Mouse (Mus musculus) ovary, postnatal 14 days (tissue): ENCODE measurements around the gene Sirt2.

ENCODE experiments used
- DNase-seq: peaks from one replicate; pipeline ENCODE4 v3.0.0; 2022; ENCODE audit warnings: low spot score

The Sirt2 gene

GRCm38 (mm10) chr7:28795832-28796231, 29.3 kb downstream of the Sirt2 start:
- DNase-seq: no peak

DNA sequence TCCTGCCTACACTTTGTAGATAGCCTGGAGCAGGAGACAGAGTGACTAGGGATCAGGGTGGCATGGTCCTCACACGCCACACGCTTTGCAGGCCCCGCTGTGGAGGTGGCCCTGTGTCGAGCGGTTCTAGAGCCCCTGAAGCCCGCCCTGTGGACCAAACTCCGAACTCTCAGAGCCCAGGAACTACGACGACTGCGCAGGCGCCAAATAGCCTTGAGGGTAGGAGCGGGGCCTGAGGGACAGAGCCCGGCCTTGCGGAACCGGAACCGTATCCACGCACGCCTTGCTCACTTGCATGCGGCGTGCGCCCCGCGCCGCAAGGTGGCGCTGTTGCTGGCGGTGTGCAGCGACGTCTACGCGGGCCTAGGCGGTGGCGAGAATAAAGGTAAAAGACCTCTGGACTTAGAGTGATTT, 30.0 kb downstream of the Sirt2 start:
- DNase-seq: peak; percentile 77

DNA sequence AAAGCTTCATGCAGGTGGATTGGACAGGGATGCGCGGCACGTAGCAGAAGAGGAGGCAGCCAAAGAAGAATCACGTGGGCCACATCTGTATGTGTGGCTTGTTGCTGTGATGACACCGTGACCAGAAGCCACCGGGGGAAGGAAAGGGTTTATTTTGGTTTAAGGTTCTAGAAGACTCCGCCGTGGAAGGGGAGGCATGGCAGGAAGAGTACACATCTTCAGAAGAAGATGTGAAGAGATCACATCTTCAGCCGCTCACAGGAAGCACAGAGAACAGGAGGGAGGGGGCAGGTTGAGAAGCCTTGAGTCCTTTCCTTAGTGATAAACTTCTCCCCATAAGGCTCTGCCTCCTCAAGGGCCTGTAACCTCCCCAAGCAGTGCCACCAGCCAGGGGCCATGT, 33.5 kb downstream of the Sirt2 start:
- DNase-seq: no peak

GRCm38 (mm10) chr7:28801451-28801850, 34.9 kb downstream of the Sirt2 start:
- no peak for DNase-seq

GRCm38 (mm10) chr7:28801901-28802670, 35.6 kb downstream of the Sirt2 start:
- DNase-seq: peak; percentile 44

- no peak for DNase-seq
Observed at GRCm38 (mm10) chr7:28802846-28803588, 36.5 kb downstream of the Sirt2 start.

GRCm38 (mm10) chr7:28803756-28804155, 37.2 kb downstream of the Sirt2 start:
- no peak for DNase-seq

GRCm38 (mm10) chr7:28806869-28807268, 40.3 kb downstream of the Sirt2 start:
- DNase-seq: no peak

GRCm38 (mm10) chr7:28807641-28808220, 41.2 kb downstream of the Sirt2 start:
- no peak for DNase-seq

- peak; percentile 67 for DNase-seq
Observed at GRCm38 (mm10) chr7:28808221-28808941, 41.8 kb downstream of the Sirt2 start, which contains the start of gene Hnrnpl. Gene Hnrnpl, plus strand, starts transcription at chr7:28808541.

- DNase-seq: peak; percentile 96
Observed at GRCm38 (mm10) chr7:28808957-28809393, 42.4 kb downstream of the Sirt2 start.

DNA sequence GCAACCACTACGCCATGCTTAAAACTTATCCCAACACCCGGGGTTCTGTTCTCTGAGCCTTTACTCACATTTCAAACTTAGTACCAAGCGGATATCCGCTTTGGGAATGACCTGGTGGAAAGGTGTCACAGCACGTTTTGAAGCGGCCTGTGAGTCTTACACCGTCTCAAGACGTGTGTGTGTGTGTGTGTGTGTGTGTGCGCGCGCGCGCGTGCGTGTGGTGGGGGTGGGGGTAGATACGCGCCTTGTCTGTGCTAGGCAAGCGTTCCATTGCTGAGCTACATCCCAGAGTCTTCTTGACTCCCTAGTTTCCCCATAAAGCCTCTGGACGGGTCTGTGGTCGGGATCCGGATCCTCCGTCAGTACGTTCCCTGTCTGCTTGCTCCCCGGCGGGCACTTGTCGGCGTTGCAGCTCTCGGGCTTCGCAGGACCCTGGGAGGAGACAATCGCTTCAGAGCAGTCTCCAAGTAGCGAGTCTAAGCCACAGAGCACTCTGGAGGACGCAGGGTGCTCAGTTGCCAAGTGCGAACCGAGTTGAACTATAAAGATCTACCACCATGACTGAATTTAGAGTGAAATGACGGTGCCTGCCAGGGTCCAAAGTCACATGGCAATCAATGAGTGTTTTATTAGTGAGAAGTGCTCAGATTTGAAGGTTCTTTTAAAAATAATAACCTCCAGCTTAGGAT, 43.0 kb downstream of the Sirt2 start:
- no peak for DNase-seq

DNA sequence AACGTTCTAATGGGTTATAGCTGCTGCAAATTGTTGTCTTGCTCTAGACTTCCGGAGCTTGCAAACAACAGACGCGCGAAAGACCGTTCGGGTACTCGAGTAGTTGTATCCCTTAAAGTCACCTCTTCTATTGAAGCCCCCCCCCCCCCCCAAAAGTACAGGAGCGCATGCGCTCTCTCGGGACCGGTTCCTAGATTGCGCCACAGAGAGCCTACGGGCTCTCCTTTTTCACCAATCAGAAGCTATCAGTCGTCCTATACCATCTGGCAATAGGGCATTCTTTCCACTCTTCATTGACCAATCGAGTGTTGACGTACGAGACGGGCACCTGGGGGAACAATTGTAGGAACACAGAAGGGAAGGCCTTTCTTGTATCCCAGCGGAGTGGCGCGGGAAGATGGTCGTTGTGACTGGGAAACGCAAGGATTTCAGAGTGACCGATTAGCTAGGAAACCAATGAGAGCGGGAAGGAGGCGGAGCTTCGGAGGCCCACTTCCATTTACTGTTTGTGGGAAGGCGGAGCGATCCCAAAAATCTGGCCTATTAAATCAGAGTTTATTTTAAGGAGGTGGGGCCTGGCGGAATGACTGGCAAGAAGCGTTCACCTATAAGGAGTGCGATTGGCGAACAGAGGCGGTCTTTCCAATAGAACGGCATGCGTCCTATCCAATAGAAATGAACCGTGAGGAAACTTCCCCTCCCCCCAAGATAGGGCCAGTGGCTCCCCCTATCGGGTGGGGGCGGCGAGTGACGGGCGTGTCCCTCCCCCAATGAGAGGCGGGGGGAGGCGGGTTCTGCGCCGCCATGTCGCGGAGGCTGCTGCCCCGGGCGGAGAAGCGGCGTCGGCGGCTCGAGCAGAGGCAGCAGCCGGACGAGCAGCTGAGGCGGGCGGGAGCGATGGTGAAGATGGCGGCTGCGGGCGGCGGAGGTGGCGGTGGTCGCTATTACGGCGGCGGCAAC, 43.9 kb downstream of the Sirt2 start:
- DNase-seq: peak; percentile 99

DNA sequence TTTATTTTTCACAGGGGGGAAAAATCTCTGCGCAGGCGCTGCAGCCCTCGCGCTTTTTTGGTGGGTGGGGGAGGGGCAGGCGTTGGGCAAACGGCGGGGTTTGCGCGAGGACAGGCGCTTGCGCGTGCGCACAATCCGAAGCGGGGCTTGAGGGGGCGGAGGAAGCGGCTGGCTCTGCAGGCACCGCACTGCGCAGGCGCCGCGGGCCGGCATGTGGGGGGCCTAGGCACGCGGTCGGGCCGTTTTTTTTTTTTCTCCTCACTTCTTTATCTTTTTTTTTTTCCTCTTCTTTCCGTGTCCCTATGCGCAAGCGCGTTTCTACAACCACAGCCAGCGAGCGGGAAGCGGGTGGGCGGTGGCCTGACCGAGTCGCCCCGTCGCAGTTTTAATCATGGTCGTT, 44.7 kb downstream of the Sirt2 start:
- peak; percentile 87 for DNase-seq

DNA sequence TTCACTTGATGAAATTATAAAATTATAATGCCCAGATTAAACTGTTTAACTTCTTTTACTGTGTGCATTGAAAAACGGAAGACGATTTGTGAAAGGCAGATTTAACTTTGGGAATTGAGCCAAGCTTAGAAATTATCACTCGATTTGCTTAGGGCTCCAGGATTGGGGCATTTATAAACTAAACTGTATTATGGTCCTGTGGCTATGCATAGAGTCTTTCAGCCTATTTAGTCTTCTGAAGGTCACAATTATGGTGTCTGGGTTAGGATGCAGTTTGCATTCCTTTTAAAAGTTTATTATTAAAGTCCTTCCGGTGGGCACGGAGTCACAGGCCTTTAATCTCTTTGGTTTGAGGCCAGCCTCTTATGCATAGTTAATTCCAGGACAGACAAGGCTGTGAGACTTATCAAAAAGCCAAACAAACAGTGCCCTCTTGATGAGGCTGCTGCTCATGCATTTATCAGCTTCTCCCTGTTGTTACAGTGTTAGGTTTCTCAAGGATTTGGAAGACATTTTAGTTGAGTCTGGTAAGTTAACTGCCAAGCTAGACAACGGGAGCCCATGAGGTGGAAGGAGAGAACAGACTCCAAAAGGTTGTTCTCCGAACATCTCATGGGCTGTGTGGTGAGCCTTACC, 45.2 kb downstream of the Sirt2 start:
- no peak for DNase-seq

DNA sequence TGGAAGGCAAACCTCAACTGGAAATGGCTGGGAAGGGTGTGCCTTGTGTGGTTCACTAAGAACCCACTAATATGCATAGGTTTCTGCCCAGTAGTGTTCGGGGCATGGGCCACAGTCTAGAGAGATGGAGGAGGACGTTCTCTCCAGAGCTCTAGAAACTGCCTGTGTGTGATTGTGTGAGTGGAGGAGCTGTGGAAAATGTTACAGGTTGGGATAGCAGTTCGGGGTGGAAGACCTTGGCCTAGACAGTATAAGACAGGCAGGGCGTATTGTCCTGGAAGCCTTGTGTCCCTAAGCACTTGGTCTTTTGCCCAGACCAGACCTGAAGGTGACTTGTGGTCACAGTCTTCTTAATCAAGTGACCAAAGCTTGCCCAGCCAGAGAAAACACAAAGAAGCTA, 45.9 kb downstream of the Sirt2 start:
- DNase-seq: no peak

DNA sequence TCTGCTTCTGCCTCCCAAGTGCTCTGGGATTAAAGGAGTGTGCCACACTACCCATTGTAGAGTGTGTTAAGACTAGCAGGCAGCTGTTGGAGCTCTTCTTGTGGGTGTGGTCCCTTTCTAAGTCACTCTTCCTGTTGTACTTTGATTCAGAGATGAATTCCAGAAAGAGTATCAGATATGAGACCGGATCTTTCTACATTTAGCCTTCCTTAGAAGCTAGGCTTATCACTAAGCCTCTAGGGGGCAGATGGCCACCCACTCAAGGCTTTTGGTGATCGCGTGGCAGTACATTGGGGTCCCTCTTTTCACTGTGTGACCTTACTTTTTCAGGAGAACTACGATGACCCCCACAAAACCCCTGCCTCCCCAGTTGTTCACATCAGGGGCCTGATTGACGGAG, 46.4 kb downstream of the Sirt2 start:
- no peak for DNase-seq

DNA sequence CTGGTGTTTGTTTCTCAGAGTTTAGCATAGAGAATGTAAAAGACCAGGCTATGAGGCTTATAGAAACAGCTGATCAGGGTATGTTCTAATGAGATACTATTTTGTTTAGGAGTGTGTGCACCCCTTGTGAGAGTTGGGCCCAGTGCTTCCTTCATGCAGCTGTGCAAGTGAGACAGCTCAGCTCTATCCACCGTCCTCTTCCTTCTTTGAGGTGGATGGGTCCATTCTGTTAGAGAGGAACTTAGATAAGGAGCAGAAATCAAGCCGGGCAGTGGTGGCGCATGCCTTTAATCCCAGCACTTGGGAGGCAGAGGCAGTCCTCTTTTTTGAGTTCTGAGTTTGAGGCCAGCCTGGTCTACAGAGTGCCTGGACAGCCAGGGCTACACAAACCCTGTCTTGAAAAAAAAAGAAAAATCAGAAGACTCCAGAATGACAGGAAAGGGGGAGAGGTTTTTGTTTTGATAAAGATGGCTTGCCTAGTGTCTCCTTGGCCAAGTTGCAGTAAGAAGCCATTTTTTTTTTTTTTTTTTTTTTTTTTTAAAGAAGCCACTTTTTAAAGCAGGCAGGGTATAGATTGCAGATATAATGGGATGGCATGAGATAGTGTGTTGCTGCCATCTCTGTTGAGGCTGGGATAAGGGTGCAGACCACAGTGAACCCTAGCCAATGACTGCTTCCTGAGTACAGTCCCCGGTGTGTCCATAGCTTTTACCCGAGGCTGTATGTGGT, 47.9 kb downstream of the Sirt2 start:
- DNase-seq: no peak

GRCm38 (mm10) chr7:28815230-28815629, 48.7 kb downstream of the Sirt2 start:
- DNase-seq: no peak
